Mouse (Mus musculus): Measurements from ENCODE around the gene AY358078. TPM values are rescaled to one million over a fixed set of nuclear protein-coding genes. Genes with fewer than 3 reads are reported as not detected.

Gene AY358078
- not detected for polyA plus RNA-seq (2017; shearing (Covaris generic))

DNA sequence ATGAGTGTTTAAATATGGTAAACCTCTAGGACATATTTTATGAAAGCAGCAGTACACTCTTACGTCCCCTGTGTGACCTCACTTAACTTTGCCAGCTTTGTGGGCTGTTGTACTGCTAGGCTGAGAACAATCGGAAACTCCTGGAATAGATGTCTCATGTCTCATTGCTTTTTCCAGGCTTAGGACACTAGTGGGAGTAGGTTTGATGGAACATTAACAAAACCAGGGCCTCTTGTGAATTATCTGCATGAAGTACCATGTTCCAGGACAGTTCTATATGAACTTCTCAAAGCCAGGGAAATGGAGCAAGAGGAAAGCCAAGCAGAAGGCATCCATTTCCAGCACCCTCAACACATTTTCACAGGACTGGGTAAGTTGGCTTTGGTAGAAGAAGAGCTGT, at the start of gene AY358078:
AY358078 (plus strand) TSS at position 301 of the 400 bp plus-strand sequence.

GRCm38 (mm10) chr14:51773490-51773889, 26.4 kb upstream of the AY358078 start, which contains the start of gene Ang4:
Ang4 (minus strand) TSS chr14:51773590.

GRCm38 (mm10) chr14:51853399-51853798, 53.6 kb downstream of the AY358078 start, which contains the start of gene Ear6:
Ear6 (plus strand) TSS chr14:51853699.

Other genes with a start within 250 kb of the AY358078 start
- not detected for gene Gm5622, start 247.3 kb upstream of the AY358078 start, polyA plus RNA-seq (2017; shearing (Covaris generic))
- gene Gm17175, start 226.0 kb upstream of the AY358078 start, polyA plus RNA-seq (2017; shearing (Covaris generic)) = not detected
- not detected for gene Gm17174, start 207.9 kb upstream of the AY358078 start, polyA plus RNA-seq (2017; shearing (Covaris generic))
- gene Gm17078, start 188.7 kb upstream of the AY358078 start, polyA plus RNA-seq (2017; shearing (Covaris generic)) = not detected
- gene Gm4181, start 164.4 kb upstream of the AY358078 start, polyA plus RNA-seq (2017; shearing (Covaris generic)) = not detected
- gene Gm17079, start 104.6 kb upstream of the AY358078 start, polyA plus RNA-seq (2017; shearing (Covaris generic)) = not detected
- gene Gm5800, start 82.9 kb upstream of the AY358078 start, polyA plus RNA-seq (2017; shearing (Covaris generic)) = not detected
- gene Ang4, start 26.5 kb upstream of the AY358078 start, polyA plus RNA-seq (2017; shearing (Covaris generic)) = not detected
- not detected for gene Ear6, start 53.7 kb downstream of the AY358078 start, polyA plus RNA-seq (2017; shearing (Covaris generic))
- 36.2 TPM for gene Mettl17, start 84.8 kb downstream of the AY358078 start, polyA plus RNA-seq (2017; shearing (Covaris generic))
- 0.15 TPM for gene Slc39a2, start 92.8 kb downstream of the AY358078 start, polyA plus RNA-seq (2017; shearing (Covaris generic))
- 13.1 TPM for gene Ndrg2, start 114.1 kb downstream of the AY358078 start, polyA plus RNA-seq (2017; shearing (Covaris generic))
- not detected for gene Tppp2, start 118.4 kb downstream of the AY358078 start, polyA plus RNA-seq (2017; shearing (Covaris generic))
- gene Rnase13, start 122.7 kb downstream of the AY358078 start, polyA plus RNA-seq (2017; shearing (Covaris generic)) = not detected
- 1.4 TPM for gene Arhgef40, start 184.7 kb downstream of the AY358078 start, polyA plus RNA-seq (2017; shearing (Covaris generic))
- gene Tmem253, start 215.6 kb downstream of the AY358078 start, polyA plus RNA-seq (2017; shearing (Covaris generic)) = 0.81 TPM
- 16.5 TPM for gene Zfp219, start 220.7 kb downstream of the AY358078 start, polyA plus RNA-seq (2017; shearing (Covaris generic))
- gene Olfr221, start 242.4 kb downstream of the AY358078 start, polyA plus RNA-seq (2017; shearing (Covaris generic)) = not detected